Mouse (Mus musculus): ENCODE results near the gene Irak3. TPM values are rescaled to one million over a fixed set of nuclear protein-coding genes. Genes with fewer than 3 reads are reported as not detected.

The Irak3 gene
- 15.1 and 19.8 TPM in 2 replicates for total RNA-seq (2012; rRNA removed)

DNA sequence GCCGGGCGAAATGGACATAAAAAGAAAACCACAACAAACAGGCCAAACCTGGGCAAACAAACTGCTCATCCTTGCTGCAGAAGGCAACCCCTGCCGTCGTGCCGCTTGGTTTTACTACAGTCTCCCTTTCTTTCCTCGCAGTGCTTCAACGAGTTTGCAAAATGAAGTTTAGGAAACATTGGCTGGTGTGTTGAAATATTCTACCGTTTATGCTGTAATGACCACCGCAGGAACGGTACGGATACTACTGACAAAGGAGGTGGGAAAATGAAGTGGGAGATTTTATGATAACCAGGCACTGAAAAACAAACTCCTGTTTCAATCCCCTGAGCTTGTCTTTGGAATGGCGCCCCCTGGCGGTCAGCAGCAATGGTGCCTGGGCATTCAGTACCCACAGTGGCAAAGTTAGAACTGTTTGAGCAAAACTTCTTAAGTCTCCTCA lies at the start of gene Irak3:
Irak3 (minus strand) TSS at position 170 of the 442 bp plus-strand sequence.
- Histone ChIP-seq H3K4me3 (ENCODE audit: insufficient read depth in 1 of 2, low read depth in 1 of 2, low read length in 2 of 2, poor library complexity in 1 of 2, severe bottlenecking in 1 of 2) (peak within 1 kb of the TSS; percentile 63 to 72), H3K9ac (ENCODE audit: insufficient read depth, low read depth, low read length, poor library complexity, severe bottlenecking) (peak within 1 kb of the TSS; percentile 52), H3K4me1 (ENCODE audit: control insufficient read depth in 2 of 2, insufficient read depth in 2 of 2, low read length in 2 of 2, poor library complexity in 1 of 2) (peaks cover 0 to under 1% of the 10 kb centered on the region in 2 experiments; a peak in 1 of 4 replicates), H3K9me3 (ENCODE audit: control insufficient read depth, insufficient read depth, low read depth, low read length) (no peaks in the 10 kb centered on the region), H3K36me3 (ENCODE audit: control insufficient read depth, insufficient read depth, low read length, poor library complexity, severe bottlenecking) (no peaks in the 10 kb centered on the region), H3K27ac (ENCODE audit: insufficient read depth, low read depth, low read length, poor library complexity, severe bottlenecking) (no peak within 1 kb of the TSS)
- peak; percentile 71 for DNase-seq (ENCODE audit: low read depth, low spot score)
- in situ Hi-C loops (cut with MboI; ENCODE audit: low sequenced_read_pairs in 2 of 2, unreplicated experiment in 2 of 2), result no loop called here
- TF ChIP-seq ZC3H11A (IDR thresholded peaks at IDR 0.05; ENCODE audit: borderline replicate concordance, low read depth, low read length) (0 out of 2 replicates have a peak, but pooled peaks have one; percentile 39), CHD2 (IDR thresholded peaks at IDR 0.05; ENCODE audit: low read depth, low read length) (no peak), MAFK (IDR thresholded peaks at IDR 0.05; ENCODE audit: insufficient read depth, low read depth, low read length) (no peak), ZNF384 (IDR thresholded peaks at IDR 0.05; ENCODE audit: low read depth, low read length) (no peak), HCFC1 (IDR thresholded peaks at IDR 0.05; ENCODE audit: borderline replicate concordance, insufficient read depth, low read length) (no peak)

GRCm38 (mm10) chr10:120250911-120251683 lies 49.2 kb upstream of the Irak3 start:
- DNase-seq (ENCODE audit: low read depth, low spot score), result no peak
- Histone ChIP-seq H3K27ac (ENCODE audit: insufficient read depth, low read depth, low read length, poor library complexity, severe bottlenecking) (no peak overlapping the region), H3K9ac (ENCODE audit: insufficient read depth, low read depth, low read length, poor library complexity, severe bottlenecking) (no peak overlapping the region), H3K4me3 (ENCODE audit: insufficient read depth in 1 of 2, low read depth in 1 of 2, low read length in 2 of 2, poor library complexity in 1 of 2, severe bottlenecking in 1 of 2) (no peak overlapping the region), H3K4me1 (ENCODE audit: control insufficient read depth in 2 of 2, insufficient read depth in 2 of 2, low read length in 2 of 2, poor library complexity in 1 of 2) (peaks cover 0 to 3% of the 10 kb centered on the region in 2 experiments; a peak in 1 of 4 replicates), H3K9me3 (ENCODE audit: control insufficient read depth, insufficient read depth, low read depth, low read length) (no peaks in the 10 kb centered on the region), H3K36me3 (ENCODE audit: control insufficient read depth, insufficient read depth, low read length, poor library complexity, severe bottlenecking) (no peaks in the 10 kb centered on the region)
- in situ Hi-C loops (cut with MboI; ENCODE audit: low sequenced_read_pairs in 2 of 2, unreplicated experiment in 2 of 2), result loop anchor here (10.0 to 25.0 kb wide), 2 partner anchors 611 to 624 kb away; no protein-coding TSS in a partner anchor
- TF ChIP-seq CHD2 (IDR thresholded peaks at IDR 0.05; ENCODE audit: low read depth, low read length) (no peak), ZC3H11A (IDR thresholded peaks at IDR 0.05; ENCODE audit: borderline replicate concordance, low read depth, low read length) (0 out of 2 replicates have a peak, but pooled peaks have one; percentile 6), MAFK (IDR thresholded peaks at IDR 0.05; ENCODE audit: insufficient read depth, low read depth, low read length) (no peak), ZNF384 (IDR thresholded peaks at IDR 0.05; ENCODE audit: low read depth, low read length) (no peak), HCFC1 (IDR thresholded peaks at IDR 0.05; ENCODE audit: borderline replicate concordance, insufficient read depth, low read length) (no peak)

- H3K36me3 ChIP-seq (ENCODE audit: control insufficient read depth, insufficient read depth, low read length, poor library complexity, severe bottlenecking), result no peaks in the 10 kb centered on the region
- in situ Hi-C loops (cut with MboI; ENCODE audit: low sequenced_read_pairs in 2 of 2, unreplicated experiment in 2 of 2), result no loop called here
- 0 out of 2 replicates have a peak, but pooled peaks have one; percentile 10 for TF ChIP-seq ZC3H11A (IDR thresholded peaks at IDR 0.05; ENCODE audit: borderline replicate concordance, low read depth, low read length)
- TF ChIP-seq CHD2 (IDR thresholded peaks at IDR 0.05; ENCODE audit: low read depth, low read length), result no peak
- H3K9ac ChIP-seq (ENCODE audit: insufficient read depth, low read depth, low read length, poor library complexity, severe bottlenecking), result no peak overlapping the region
- DNase-seq (ENCODE audit: low read depth, low spot score), result peak; percentile 85
- H3K27ac ChIP-seq (ENCODE audit: insufficient read depth, low read depth, low read length, poor library complexity, severe bottlenecking), result no peak overlapping the region
- peaks cover 0 to 6% of the 10 kb centered on the region in 2 experiments; a peak in 1 of 4 replicates for H3K4me1 ChIP-seq (ENCODE audit: control insufficient read depth in 2 of 2, insufficient read depth in 2 of 2, low read length in 2 of 2, poor library complexity in 1 of 2)
- H3K4me3 ChIP-seq (ENCODE audit: insufficient read depth in 1 of 2, low read depth in 1 of 2, low read length in 2 of 2, poor library complexity in 1 of 2, severe bottlenecking in 1 of 2), result no peak overlapping the region
- no peaks in the 10 kb centered on the region for H3K9me3 ChIP-seq (ENCODE audit: control insufficient read depth, insufficient read depth, low read depth, low read length)
These were observed 45.2 kb upstream of the Irak3 start for GRCm38 (mm10) chr10:120246994-120247750.

GRCm38 (mm10) chr10:120245681-120246080 lies 43.8 kb upstream of the Irak3 start:
- Histone ChIP-seq H3K4me3 (ENCODE audit: insufficient read depth in 1 of 2, low read depth in 1 of 2, low read length in 2 of 2, poor library complexity in 1 of 2, severe bottlenecking in 1 of 2) (no peak overlapping the region), H3K27ac (ENCODE audit: insufficient read depth, low read depth, low read length, poor library complexity, severe bottlenecking) (no peak overlapping the region), H3K9ac (ENCODE audit: insufficient read depth, low read depth, low read length, poor library complexity, severe bottlenecking) (no peak overlapping the region), H3K9me3 (ENCODE audit: control insufficient read depth, insufficient read depth, low read depth, low read length) (no peaks in the 10 kb centered on the region), H3K36me3 (ENCODE audit: control insufficient read depth, insufficient read depth, low read length, poor library complexity, severe bottlenecking) (no peaks in the 10 kb centered on the region), H3K4me1 (ENCODE audit: control insufficient read depth in 2 of 2, insufficient read depth in 2 of 2, low read length in 2 of 2, poor library complexity in 1 of 2) (peaks cover 0 to 6% of the 10 kb centered on the region in 2 experiments; a peak in 1 of 4 replicates)
- TF ChIP-seq CHD2 (IDR thresholded peaks at IDR 0.05; ENCODE audit: low read depth, low read length) (no peak), ZC3H11A (IDR thresholded peaks at IDR 0.05; ENCODE audit: borderline replicate concordance, low read depth, low read length) (no peak), ZNF384 (IDR thresholded peaks at IDR 0.05; ENCODE audit: low read depth, low read length) (no peak)
- in situ Hi-C loops (cut with MboI; ENCODE audit: low sequenced_read_pairs in 2 of 2, unreplicated experiment in 2 of 2), result no loop called here
- DNase-seq (ENCODE audit: low read depth, low spot score), result no peak
